Mouse (Mus musculus) kidney, adult 8-10 months (tissue): ENCODE results near the gene Olfr1168.
"Not testable (repeated sequence)": the region's sequence is repeated elsewhere in the genome, so short reads cannot be mapped to it uniquely, and the experiment has no call there.

Source experiments
- DNase-seq, 2 experiments: peaks; one replicate each; pipeline ENCODE4 v3.0.0; 2022

The Olfr1168 gene

DNA sequence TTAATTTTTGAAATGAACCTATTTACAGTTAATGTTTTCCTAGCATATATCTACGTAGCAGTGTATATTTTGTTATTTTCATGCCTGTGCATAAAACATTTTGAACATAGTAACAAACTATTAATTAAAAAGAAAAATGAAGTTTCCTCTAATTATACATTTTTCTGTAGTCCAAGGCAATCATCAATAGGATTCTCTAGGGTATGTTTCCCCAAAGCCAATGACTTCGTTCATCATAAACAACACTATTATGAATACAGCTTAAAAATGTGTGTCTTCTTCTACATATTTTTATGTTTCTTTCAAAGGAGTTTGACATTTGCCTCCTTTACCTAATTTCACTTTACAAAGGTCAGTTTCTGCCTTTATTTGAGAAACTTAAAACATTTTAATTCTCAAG is at the start of gene Olfr1168:
Gene Olfr1168, plus strand, starts transcription at position 301 of the 400 bp plus-strand sequence.
- no peak for DNase-seq

DNA sequence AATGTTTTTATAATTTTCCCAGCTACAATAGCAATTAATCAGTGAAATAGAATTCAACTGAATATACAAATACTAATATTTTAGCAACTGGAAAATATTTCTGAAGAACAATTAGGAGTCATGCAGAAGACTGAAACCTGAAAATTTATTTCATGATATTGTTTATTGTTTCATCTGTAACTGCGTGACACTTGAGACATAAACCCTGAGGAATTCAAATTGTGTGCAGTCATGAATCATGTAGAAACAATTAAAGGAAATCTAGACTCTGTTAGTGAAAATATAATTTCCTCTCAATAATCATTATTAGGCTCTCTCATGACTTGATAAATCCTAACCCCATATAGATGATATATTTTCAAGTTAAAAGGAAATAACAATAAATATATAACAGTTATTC is 26.6 kb upstream of the Olfr1168 start, which contains the start of gene Olfr1167:
Gene Olfr1167, minus strand, starts transcription at position 101 of the 400 bp plus-strand sequence.
- not testable (repeated sequence) for DNase-seq

DNA sequence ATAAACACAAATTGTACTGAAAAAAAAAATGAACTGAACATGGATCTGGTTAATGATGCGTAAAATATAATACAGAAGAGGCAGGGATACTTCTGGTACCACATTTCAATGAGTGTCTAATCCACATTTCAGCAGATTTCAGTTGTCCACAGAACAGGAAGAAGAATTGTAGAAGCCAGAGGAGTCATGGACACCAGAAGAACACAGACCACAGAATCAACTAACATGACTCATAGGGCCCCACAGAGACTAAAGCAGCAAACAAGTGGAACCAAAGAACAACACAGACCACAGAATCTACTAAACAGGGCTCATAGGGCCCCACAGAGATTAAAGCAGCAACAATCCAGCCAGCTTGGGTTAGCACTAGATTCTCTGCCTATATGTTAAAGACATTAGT is 39.1 kb downstream of the Olfr1168 start:
- DNase-seq, result no peak

DNA sequence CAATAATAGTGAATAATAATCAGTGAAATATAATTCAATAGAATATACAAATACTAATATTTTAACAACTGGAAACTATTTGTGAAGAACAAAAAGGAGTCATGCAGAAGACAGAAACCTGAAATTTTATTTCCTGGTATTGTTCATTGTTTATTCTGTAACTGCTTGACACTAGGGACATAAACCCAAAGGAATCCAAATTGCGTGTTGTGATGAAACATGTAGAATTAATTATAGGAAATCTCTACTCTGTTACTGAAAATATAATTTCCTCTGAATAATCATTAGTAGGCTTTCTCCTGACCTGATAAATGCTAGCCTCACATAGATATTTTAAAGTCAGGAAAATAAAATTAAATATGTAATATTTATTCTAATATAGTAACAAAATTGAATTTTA is 46.6 kb downstream of the Olfr1168 start, which contains the start of gene Olfr1170:
Gene Olfr1170, minus strand, starts transcription at position 101 of the 400 bp plus-strand sequence.
- DNase-seq, result no peak
